Mouse (Mus musculus): Measurements from ENCODE around the gene Dgcr2. TPM values are rescaled to one million over a fixed set of nuclear protein-coding genes. Genes with fewer than 3 reads are reported as not detected.
A peak's percentile ranks its signal among the peaks of the same experiment; 100 is the strongest.

The Dgcr2 gene
- polyA plus RNA-seq, 1 experiment from 2014 or later: 83.3 TPM

DNA sequence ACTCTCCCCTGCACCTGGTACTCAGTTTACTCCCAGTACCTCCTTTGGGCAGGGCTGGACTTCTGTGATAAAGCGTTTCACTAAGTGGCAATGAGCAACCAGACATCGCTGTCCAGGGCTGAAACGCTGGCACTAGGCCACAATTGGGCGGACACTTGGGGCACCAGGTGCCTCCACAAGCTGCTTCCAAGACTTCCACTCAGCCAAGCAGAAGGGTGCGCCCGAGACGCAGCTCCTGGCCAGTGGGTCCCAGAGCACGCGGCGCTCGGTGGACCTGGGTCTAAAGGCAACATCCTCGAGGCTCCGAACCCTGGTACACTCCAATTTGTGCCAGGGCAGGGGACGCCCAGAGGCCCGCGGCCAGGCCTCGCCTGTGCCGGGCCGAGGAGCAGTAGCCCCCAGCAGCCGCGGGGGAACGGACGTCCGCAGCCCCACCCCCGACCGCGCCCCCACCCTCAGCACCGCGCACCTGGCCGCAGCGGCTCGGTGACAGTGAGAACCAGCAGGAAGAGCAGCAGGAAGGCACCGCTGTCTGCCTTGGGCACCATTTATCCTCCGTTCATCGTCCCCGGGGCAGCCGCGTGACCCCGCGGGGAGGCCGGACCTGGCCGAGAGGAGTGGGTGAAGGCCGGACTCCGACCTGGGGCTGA lies 7.3 kb downstream of the Dgcr2 start:
- peak; percentile 76 for ATAC-seq (replicated peaks; ENCODE audit: low FRiP score, low TSS enrichment, low read depth)
- H3K27me3 ChIP-seq (replicated peaks; ENCODE audit: control insufficient read depth, insufficient read depth, low read length): no peaks in the 10 kb centered on the region

DNA sequence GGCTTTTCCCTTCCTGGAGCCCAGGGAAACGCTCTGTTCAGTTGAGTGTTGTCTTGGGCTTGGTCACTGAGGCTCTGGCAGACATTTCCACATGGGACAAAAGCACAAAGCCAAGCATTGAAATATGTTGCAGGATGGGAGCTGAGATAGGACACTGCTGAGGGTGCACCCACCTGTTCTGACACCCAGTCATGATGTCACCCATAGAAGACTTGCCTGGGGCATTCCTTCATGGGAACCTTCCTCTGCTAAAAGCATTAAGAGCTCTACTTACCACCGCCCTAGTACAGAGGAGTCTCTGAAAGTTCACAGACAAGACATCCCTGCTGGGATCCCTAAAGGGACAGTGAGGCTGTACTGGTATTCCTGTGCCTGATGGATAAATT lies 8.0 kb downstream of the Dgcr2 start:
- Histone ChIP-seq H3K4me1 (replicated peaks; ENCODE audit: control insufficient read depth, insufficient read depth, low read length) (peaks cover 19% of the 10 kb centered on the region), H3K4me2 (ENCODE audit: low read length) (peak overlapping the region; percentile 58), H3K4me3 (ENCODE audit: low read depth, low read length) (peak overlapping the region; percentile 92), H3K36me3 (ENCODE audit: control insufficient read depth, insufficient read depth, low read length) (0 out of 2 replicates have a peak, but pooled peaks cover 7% of the 10 kb centered on the region), H3K9ac (ENCODE audit: low read length) (peak overlapping the region; percentile 93), H3K27ac (ENCODE audit: low read depth) (no peak overlapping the region), H3K9me3 (ENCODE audit: control insufficient read depth, low read length) (no peaks in the 10 kb centered on the region), H3K27me3 (replicated peaks; ENCODE audit: control insufficient read depth, insufficient read depth, low read length) (no peaks in the 10 kb centered on the region)
- DNase-seq (ENCODE audit: low spot score): no peak
- 51% methylated on average over 2 of the region's 2 CpGs for WGBS
- no peak for ATAC-seq (replicated peaks; ENCODE audit: low FRiP score, low TSS enrichment, low read depth)

More for the DNA sequence above, 7.3 kb downstream of the Dgcr2 start:
- no peaks in the 10 kb centered on the region for H3K9me3 ChIP-seq (ENCODE audit: control insufficient read depth, low read length)
- peak; percentile 85 for DNase-seq (ENCODE audit: low spot score)
- H3K4me1 ChIP-seq (replicated peaks; ENCODE audit: control insufficient read depth, insufficient read depth, low read length): peaks cover 19% of the 10 kb centered on the region
- H3K36me3 ChIP-seq (ENCODE audit: control insufficient read depth, insufficient read depth, low read length): 0 out of 2 replicates have a peak, but pooled peaks cover under 1% of the 10 kb centered on the region
- H3K4me3 ChIP-seq (ENCODE audit: low read depth, low read length): peak overlapping the region; percentile 92
- under 1% methylated on average over 39 of the region's 44 CpGs for WGBS
- peak overlapping the region; percentile 91 for H3K27ac ChIP-seq (ENCODE audit: low read depth)
- H3K4me2 ChIP-seq (ENCODE audit: low read length): peak overlapping the region; percentile 58
- H3K9ac ChIP-seq (ENCODE audit: low read length): peak overlapping the region; percentile 93

DNA sequence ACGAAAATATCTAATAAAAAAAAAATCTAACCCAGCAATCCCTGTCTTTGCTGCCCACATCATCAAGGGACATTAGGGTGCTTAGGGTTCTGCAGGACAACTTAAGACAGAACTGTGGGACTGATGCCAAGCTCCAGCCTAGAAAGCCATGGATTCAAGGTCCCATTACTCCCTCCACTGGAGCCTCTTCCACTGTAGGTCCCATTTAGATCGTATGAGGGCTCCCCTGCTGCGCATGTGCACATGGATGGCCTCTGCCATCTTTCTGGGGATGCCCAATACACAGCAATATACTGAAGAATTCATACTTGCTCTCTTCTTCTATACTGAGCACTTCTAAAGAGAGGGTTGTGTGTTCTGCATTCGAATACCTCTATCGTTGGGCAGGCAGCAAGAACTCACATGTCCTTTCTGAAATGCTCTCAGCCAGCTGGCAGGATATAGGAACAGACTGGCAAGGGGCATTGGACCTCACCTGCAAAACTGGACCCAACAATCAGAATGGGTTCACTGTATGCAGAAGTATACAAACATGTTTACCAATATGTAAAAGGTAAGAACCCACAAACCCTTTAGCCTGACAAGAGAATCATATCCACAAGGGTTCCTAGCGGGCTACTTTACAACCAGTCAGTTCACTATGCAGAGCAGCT lies 8.5 kb downstream of the Dgcr2 start:
- WGBS: 88% methylated on average over 6 of the region's 6 CpGs
- Histone ChIP-seq H3K4me1 (replicated peaks; ENCODE audit: control insufficient read depth, insufficient read depth, low read length) (peaks cover 19% of the 10 kb centered on the region), H3K9me3 (ENCODE audit: control insufficient read depth, low read length) (no peaks in the 10 kb centered on the region), H3K4me2 (ENCODE audit: low read length) (peak overlapping the region; percentile 58), H3K4me3 (ENCODE audit: low read depth, low read length) (peak overlapping the region; percentile 92; the same call in 1 of the 2 replicates), H3K27me3 (replicated peaks; ENCODE audit: control insufficient read depth, insufficient read depth, low read length) (no peaks in the 10 kb centered on the region), H3K36me3 (ENCODE audit: control insufficient read depth, insufficient read depth, low read length) (0 out of 2 replicates have a peak, but pooled peaks cover 7% of the 10 kb centered on the region), H3K9ac (ENCODE audit: low read length) (peak overlapping the region; percentile 93; the same call in 1 of the 2 replicates), H3K27ac (ENCODE audit: low read depth) (no peak overlapping the region)
- DNase-seq (ENCODE audit: low spot score): no peak
- ATAC-seq (replicated peaks; ENCODE audit: low FRiP score, low TSS enrichment, low read depth): no peak

DNA sequence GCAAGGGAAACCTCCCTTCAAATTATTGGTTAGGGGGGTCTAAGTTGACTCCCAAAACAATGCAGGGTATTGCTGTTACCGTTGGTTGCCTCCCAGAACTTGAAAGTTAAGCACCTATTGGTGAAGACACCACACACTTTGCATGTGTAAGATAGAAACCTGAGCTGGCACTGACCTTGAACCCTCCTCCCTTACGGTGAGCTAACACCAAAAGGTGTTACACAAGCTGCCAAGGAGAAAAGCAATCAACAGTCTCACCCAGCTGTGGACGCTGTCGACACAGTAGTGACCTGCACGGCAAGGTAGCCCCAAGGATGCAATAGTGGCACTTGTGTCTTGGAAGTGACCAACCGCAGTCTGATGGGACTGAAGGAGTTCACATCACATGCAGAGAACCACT lies 14.2 kb downstream of the Dgcr2 start:
- H3K36me3 ChIP-seq (ENCODE audit: control insufficient read depth, insufficient read depth, low read length): 0 out of 2 replicates have a peak, but pooled peaks cover 17% of the 10 kb centered on the region
- ATAC-seq (replicated peaks; ENCODE audit: low FRiP score, low TSS enrichment, low read depth) (no peak), DNase-seq (ENCODE audit: low spot score) (no peak)
- no peak overlapping the region for H3K4me2 ChIP-seq (ENCODE audit: low read length)
- H3K4me3 ChIP-seq (ENCODE audit: low read depth, low read length): no peak overlapping the region
- no peak overlapping the region for H3K27ac ChIP-seq (ENCODE audit: low read depth)
- no peaks in the 10 kb centered on the region for H3K27me3 ChIP-seq (replicated peaks; ENCODE audit: control insufficient read depth, insufficient read depth, low read length)
- 69% methylated on average over 6 of the region's 6 CpGs for WGBS
- no peaks in the 10 kb centered on the region for H3K9me3 ChIP-seq (ENCODE audit: control insufficient read depth, low read length)
- H3K9ac ChIP-seq (ENCODE audit: low read length): no peak overlapping the region
- H3K4me1 ChIP-seq (replicated peaks; ENCODE audit: control insufficient read depth, insufficient read depth, low read length): no peaks in the 10 kb centered on the region

DNA sequence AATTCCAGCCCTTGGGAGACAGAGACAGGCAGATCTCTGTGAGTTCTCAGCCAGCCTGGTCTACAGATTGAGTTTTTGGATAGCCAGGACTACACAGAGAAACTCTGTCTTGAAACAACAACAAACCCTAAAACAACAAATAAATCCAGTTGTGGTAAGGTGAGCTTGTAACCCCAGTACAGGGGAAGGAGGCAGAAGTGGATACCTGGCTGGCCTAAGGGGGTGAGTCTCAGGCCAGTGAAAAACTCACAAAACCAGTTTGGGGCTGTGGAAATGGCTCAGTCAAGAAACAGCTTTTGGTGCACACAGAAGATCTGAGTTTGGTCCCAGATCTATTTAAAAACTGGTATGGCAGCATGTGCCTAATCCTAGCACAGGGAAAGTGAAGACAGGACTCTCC lies 16.2 kb downstream of the Dgcr2 start:
- no peak overlapping the region for H3K4me3 ChIP-seq (ENCODE audit: low read depth, low read length)
- ATAC-seq (replicated peaks; ENCODE audit: low FRiP score, low TSS enrichment, low read depth) (no peak), DNase-seq (ENCODE audit: low spot score) (no peak)
- H3K4me2 ChIP-seq (ENCODE audit: low read length): no peak overlapping the region
- H3K4me1 ChIP-seq (replicated peaks; ENCODE audit: control insufficient read depth, insufficient read depth, low read length): no peaks in the 10 kb centered on the region
- no peak overlapping the region for H3K9ac ChIP-seq (ENCODE audit: low read length)
- no peaks in the 10 kb centered on the region for H3K27me3 ChIP-seq (replicated peaks; ENCODE audit: control insufficient read depth, insufficient read depth, low read length)
- 0 out of 2 replicates have a peak, but pooled peaks cover 17% of the 10 kb centered on the region for H3K36me3 ChIP-seq (ENCODE audit: control insufficient read depth, insufficient read depth, low read length)
- no peak overlapping the region for H3K27ac ChIP-seq (ENCODE audit: low read depth)
- H3K9me3 ChIP-seq (ENCODE audit: control insufficient read depth, low read length): no peaks in the 10 kb centered on the region

DNA sequence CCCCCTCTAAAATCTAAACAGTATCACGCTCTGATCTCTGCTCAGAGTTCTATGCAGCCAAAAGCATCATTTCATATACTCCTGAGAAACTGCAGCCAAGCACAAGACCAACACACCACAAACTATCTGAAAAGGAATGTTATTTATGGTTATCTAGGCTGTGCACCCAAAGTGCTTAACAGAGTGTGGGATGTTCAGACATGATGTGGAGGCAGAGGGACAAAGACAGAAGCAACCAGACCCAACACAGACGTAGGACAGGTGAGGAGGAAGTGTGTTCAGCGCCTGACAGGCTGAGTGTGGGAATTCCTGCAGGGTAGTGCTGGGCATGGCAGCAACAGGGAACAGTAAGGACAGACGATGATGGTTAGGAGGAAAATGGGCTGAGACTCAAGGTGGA lies 18.8 kb downstream of the Dgcr2 start:
- Histone ChIP-seq H3K4me1 (replicated peaks; ENCODE audit: control insufficient read depth, insufficient read depth, low read length) (no peaks in the 10 kb centered on the region), H3K4me2 (ENCODE audit: low read length) (no peak overlapping the region), H3K27me3 (replicated peaks; ENCODE audit: control insufficient read depth, insufficient read depth, low read length) (no peaks in the 10 kb centered on the region), H3K9ac (ENCODE audit: low read length) (no peak overlapping the region), H3K4me3 (ENCODE audit: low read depth, low read length) (no peak overlapping the region), H3K36me3 (ENCODE audit: control insufficient read depth, insufficient read depth, low read length) (peaks cover 10% of the 10 kb centered on the region; the same call in 1 of the 2 replicates), H3K9me3 (ENCODE audit: control insufficient read depth, low read length) (no peaks in the 10 kb centered on the region), H3K27ac (ENCODE audit: low read depth) (no peak overlapping the region)
- 82% methylated on average over 4 of the region's 4 CpGs for WGBS
- DNase-seq (ENCODE audit: low spot score) (no peak), ATAC-seq (replicated peaks; ENCODE audit: low FRiP score, low TSS enrichment, low read depth) (no peak)

DNA sequence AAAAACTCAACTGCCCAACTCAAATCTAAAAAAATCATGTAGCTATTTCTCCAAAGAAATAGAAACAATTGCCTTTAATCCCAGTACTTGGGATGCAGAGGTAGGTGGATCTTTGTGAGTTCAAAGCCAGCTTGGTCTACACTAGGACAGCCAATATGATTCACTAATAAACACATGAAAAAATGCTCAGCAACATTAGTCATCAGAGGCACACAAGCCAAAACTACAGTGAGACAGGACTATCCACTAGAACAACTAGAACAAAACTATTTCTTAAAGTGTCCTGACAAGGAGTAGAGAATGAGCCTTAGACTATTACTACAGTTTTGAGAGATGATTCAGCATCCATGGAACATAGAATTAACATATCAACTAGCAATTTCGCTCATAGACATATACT lies 22.3 kb downstream of the Dgcr2 start:
- Histone ChIP-seq H3K27me3 (replicated peaks; ENCODE audit: control insufficient read depth, insufficient read depth, low read length) (no peaks in the 10 kb centered on the region), H3K9me3 (ENCODE audit: control insufficient read depth, low read length) (no peaks in the 10 kb centered on the region), H3K27ac (ENCODE audit: low read depth) (no peak overlapping the region), H3K4me3 (ENCODE audit: low read depth, low read length) (no peak overlapping the region), H3K4me2 (ENCODE audit: low read length) (no peak overlapping the region), H3K36me3 (ENCODE audit: control insufficient read depth, insufficient read depth, low read length) (peaks cover 19% of the 10 kb centered on the region), H3K4me1 (replicated peaks; ENCODE audit: control insufficient read depth, insufficient read depth, low read length) (no peaks in the 10 kb centered on the region; the same call in 1 of the 2 replicates), H3K9ac (ENCODE audit: low read length) (no peak overlapping the region)
- ATAC-seq (replicated peaks; ENCODE audit: low FRiP score, low TSS enrichment, low read depth) (no peak), DNase-seq (ENCODE audit: low spot score) (no peak)
- 94% methylated on average over 1 of the region's 1 CpGs for WGBS

DNA sequence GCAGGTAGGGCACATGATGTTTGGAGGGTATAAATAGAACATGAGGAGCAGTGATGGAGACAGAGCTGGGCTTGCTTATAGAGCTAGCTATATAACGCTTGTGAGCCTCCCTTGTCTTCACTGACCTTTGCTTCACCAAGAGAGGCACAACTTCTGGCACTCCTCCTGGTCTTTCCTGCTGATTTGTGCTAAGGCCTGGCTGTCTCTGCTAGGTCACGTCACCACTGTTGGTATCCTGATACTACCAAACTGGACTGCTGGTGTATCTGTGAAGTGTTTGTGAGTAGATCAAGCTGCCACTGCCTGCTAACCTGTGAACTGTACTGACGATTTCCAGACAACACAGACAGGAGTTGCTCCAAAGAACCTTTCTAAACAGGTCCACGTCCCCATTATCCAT lies 23.2 kb downstream of the Dgcr2 start:
- Histone ChIP-seq H3K9ac (ENCODE audit: low read length) (no peak overlapping the region), H3K4me2 (ENCODE audit: low read length) (no peak overlapping the region), H3K4me1 (replicated peaks; ENCODE audit: control insufficient read depth, insufficient read depth, low read length) (no peaks in the 10 kb centered on the region; the same call in 1 of the 2 replicates), H3K9me3 (ENCODE audit: control insufficient read depth, low read length) (no peaks in the 10 kb centered on the region), H3K27me3 (replicated peaks; ENCODE audit: control insufficient read depth, insufficient read depth, low read length) (no peaks in the 10 kb centered on the region), H3K36me3 (ENCODE audit: control insufficient read depth, insufficient read depth, low read length) (peaks cover 28% of the 10 kb centered on the region), H3K4me3 (ENCODE audit: low read depth, low read length) (no peak overlapping the region), H3K27ac (ENCODE audit: low read depth) (no peak overlapping the region)
- ATAC-seq (replicated peaks; ENCODE audit: low FRiP score, low TSS enrichment, low read depth): no peak
- no peak for DNase-seq (ENCODE audit: low spot score)
- WGBS: 55% methylated on average over 4 of the region's 4 CpGs
